Mouse (Mus musculus) heart, postnatal 4 days (tissue): ENCODE results near the gene Cryl1. TPM values are rescaled to one million over a fixed set of nuclear protein-coding genes. Genes with fewer than 3 reads are reported as not detected.

ENCODE experiments used
- DNase-seq: peaks from one replicate; pipeline ENCODE4 v3.0.0; 2021
- total RNA-seq, 2 experiments: library from RNA; stranded (reverse); gene quantifications; 2 replicates each; pipeline ENCODE4 v1.2.3; 2021

The Cryl1 gene
- 1 to 10 TPM; 9.3 to 9.6 TPM for total RNA-seq

DNA sequence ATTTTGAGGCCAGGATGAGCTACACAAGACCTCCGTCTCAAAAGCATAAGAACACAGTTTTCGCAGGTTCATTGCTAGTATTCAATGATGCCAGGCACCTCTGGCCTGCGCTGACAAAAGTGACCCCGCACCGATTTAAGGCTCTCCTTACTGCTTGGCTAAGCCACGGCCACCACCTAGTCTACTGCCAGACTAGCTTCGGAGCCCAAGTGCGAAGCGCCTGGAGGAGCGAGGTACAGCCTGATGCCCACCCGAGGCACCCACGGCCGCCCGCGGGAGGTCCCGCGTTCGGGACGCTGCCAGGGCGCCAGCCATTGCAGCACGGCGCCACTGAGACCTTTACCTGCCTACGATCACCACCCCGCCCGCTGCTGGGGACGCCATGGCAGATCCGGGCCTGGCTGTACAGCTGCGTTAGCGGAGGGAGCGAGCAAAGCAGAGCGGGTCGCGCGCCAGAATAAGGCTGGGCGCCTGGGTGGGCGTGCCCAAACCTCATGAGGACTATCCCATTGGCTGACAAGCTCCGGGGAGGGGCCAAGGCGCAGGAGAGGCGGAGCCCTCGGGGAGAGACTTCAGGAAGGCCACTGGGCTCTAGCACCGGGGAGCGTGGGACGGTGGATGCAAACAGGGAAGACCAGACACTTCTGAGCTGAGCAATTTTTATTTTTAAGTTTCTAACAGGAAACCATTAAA, at the start of gene Cryl1:
Gene Cryl1 (minus strand): TSS at position 465 of the 693 bp plus-strand sequence.
- peak; percentile 98 for DNase-seq

GRCm38 (mm10) chr14:57430451-57430850, 32.1 kb upstream of the Cryl1 start:
- no peak for DNase-seq

DNA sequence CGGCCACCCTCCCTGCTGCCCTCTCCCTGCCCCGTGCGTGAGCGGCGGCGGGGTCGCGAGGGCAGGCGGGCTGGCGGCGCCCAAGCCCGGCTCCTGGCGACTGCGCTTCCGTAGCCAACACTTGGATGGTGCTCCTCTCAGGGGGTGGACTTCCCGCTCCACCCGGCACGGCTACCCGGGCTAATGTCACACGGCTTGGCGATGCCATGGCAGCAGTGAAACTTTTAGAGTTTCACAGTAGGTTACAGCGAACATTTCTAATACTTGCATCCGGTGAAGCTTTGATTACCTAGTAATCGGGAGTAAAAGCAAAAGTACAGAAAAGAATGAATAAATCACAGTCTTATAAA, 25.9 kb upstream of the Cryl1 start:
- no peak for DNase-seq

DNA sequence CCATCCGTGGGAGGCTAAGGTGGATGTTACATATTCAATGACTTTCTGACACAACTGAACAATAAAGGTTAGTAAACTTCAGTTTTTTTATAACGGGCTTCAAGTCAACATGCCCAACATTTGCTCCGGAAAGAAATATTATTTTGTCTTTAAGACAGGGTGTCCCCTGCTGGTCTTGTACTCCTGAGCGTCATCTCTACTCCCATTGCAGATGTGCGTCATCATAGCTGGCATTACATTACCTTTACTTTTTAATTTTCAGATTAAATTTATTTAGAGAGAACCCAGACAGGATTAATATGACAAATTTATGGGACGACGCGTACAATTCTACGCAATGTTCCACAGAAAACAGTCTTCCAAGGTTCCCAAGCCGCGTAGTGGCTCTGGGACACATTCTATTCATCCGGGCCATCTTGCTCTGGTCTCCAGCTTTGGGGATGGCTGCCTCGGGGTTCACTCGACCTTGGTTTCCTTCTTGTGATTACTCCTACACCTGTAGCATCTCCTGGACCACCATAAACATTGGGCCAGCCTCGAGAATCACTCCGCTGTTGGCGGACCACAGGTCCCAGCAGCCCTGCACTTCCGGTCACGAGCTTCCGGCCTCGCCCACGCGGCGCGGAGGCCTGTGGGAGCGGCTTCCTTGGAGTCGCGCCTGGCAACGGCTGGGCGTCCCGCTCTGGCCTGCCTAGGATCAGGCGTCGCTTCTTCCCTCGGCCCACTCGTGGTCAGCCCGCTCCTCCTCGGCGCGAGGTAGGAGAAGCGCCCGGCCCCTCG, 25.3 kb upstream of the Cryl1 start, which contains the start of gene Ift88:
Gene Ift88 (plus strand): TSS at position 631 of the 780 bp plus-strand sequence.
- peak; percentile 95 for DNase-seq

DNA sequence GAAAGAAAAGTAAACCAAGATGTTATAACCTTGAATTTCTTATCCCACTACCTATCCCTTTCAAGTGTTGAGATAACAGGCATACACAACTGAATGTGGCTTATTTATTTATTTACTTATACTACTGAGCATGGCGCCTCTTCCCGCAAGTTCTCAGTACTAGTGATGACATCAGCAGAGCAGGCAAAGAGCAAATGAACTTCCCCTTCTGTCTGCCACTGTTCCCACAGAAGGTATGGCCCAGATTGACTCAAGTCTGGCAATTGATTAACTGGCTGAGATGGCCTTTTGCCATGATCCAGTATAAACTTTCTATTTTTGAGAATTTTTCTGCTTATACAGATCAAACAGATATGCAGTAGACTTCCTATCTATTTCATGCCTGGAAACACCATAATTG, 18.9 kb upstream of the Cryl1 start:
- no peak for DNase-seq

GRCm38 (mm10) chr14:57412166-57412565, 13.8 kb upstream of the Cryl1 start:
- DNase-seq: no peak

- DNase-seq: no peak
These were observed 10.8 kb upstream of the Cryl1 start for GRCm38 (mm10) chr14:57409106-57409505.

- no peak for DNase-seq
These were observed 9.8 kb upstream of the Cryl1 start for GRCm38 (mm10) chr14:57408100-57408499.

- DNase-seq: peak; percentile 63
These were observed 9.0 kb upstream of the Cryl1 start for GRCm38 (mm10) chr14:57407039-57407987.

DNA sequence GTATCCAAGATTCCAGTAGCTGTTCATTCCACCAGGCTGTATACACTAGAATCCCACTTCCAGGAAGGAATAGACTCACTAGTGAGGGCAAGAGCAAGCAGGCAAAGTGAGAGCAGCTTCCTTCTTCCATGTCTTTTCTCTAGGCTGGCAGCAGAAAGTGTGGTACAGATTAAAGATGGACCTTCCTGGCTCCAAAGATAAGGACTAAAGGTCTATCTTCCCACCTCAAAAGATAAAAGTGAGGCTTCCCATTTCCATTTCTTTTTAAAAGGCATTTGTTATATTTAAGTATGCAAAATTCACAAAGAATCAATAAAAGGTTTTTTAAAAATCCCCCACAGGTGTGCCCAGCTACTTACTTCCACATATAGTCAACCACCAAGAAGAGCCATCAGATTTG, 4.5 kb upstream of the Cryl1 start:
- no peak for DNase-seq

- peak; percentile 20 for DNase-seq
These were observed 591 bp upstream of the Cryl1 start for GRCm38 (mm10) chr14:57398813-57399427.

GRCm38 (mm10) chr14:57397221-57397620, 1.1 kb downstream of the Cryl1 start:
- no peak for DNase-seq

DNA sequence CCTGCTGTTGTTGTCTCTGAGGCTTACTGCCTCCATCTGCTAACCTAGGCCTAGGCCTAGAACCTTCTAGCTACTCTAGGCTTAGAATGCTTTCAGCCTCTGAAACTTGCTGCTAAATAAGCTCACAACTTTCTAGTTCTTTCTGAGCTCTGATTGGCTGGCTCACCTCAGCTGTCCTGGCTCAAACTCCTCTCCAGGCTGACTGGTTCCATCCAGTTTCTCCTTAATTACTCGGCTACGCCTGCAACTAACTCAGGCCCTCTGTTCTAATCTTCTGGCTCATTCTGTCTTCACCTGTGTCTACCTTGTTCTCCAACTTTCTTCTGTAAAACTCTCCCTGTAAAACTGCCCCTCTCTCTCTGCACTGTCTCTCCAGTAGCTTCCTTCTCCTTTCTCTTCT, 2.9 kb downstream of the Cryl1 start:
- no peak for DNase-seq

DNA sequence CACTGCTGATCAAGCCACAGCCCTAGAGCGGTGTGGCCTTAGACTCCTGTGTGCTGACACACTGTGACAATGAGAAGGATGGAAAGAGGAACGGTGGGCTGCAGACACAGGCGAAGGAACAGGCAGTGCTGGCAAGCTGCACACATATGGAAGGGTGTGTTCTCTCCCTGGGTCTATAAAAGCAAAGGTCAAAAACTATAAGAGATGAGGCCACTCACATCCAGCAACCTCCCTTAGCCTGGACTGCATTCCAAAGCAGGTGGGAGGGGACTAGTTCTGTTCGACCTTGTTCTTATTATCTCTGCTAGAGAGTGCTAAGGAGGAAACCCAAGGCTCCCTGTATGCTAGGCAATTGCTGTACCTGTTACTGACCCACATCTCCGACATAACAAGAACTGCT, 6.1 kb downstream of the Cryl1 start:
- no peak for DNase-seq

- no peak for DNase-seq
These were observed 6.7 kb downstream of the Cryl1 start for GRCm38 (mm10) chr14:57391621-57392020.

GRCm38 (mm10) chr14:57386758-57387561, 11.4 kb downstream of the Cryl1 start:
- peak; percentile 17 for DNase-seq

DNA sequence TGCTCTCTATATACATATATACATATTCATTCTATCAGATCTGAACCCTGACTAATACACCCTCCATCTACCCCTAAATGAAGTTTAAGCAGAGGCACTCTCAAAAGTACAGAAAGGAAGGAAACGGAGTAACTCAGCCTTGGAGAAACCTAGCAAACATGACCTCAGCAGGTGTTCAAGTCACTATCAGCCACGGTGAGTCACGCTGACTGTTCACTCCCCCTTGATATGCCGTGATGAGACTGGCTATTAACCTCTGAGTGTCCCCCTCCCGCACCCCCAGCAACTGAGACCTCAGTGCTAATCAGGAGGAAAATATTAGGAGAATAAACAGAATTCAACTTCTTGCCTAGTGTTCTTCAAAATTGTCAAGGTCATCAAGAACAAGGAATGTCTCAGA, 12.7 kb downstream of the Cryl1 start:
- no peak for DNase-seq

- no peak for DNase-seq
These were observed 20.8 kb downstream of the Cryl1 start for GRCm38 (mm10) chr14:57377531-57377930.

DNA sequence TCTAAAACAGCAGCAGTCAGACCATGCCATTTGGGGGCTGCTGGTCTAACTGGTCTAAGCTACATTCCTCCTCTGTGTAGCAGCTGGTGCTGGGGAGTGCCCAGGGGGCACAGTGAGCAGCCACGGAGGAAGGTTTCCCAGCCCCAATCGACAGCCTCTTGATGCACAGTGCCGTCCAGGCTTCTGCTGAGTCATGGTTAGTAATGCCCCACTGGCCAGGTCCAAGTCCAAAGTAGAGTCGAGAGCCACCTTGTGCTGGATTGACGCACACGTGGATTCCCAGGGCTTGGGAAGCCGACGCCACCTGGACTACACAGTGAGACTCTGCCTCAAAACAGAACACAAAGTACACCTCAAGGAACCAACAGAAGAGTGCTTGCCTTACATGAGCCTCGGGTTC, 21.4 kb downstream of the Cryl1 start:
- DNase-seq: no peak

- no peak for DNase-seq
These were observed 22.3 kb downstream of the Cryl1 start for GRCm38 (mm10) chr14:57376016-57376415.

DNA sequence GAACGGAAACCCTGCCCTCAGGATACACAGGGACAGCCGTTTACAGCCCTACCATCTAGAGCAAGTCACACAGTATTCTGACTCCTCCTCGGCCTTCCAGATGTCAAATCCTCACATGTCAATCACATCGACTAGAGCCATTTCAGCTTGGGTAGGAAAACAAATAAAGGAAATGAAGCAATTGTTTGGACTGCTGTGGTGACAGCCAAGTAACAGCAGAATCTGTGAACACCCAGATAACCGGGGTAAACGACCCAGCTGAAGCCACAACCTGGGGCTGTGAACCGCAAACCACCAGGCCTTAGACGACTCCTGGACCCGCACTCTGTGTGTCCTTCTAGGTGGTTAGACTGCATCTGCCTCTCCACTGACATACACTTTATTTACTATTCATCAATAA, 23.1 kb downstream of the Cryl1 start:
- no peak for DNase-seq
